Mouse (Mus musculus) ovary, postnatal 14 days (tissue): ENCODE results near the gene Gm49337.
A peak's percentile ranks its signal among the peaks of the same experiment; 100 is the strongest.

Experiments used
- DNase-seq: peaks from one replicate; pipeline ENCODE4 v3.0.0; 2022; ENCODE audit warnings: low spot score

The Gm49337 gene

GRCm38 (mm10) chr4:116162142-116162541 lies 11.0 kb upstream of the Gm49337 start:
- DNase-seq, result no peak

- DNase-seq, result no peak
Measured at GRCm38 (mm10) chr4:116164759-116165554, 8.2 kb upstream of the Gm49337 start.

GRCm38 (mm10) chr4:116165708-116166407 lies 7.3 kb upstream of the Gm49337 start:
- DNase-seq, result no peak

GRCm38 (mm10) chr4:116167404-116167803 lies 5.8 kb upstream of the Gm49337 start, which contains the start of gene Tspan1:
TSS of gene Tspan1 (minus strand) at chr4:116167601.
- no peak for DNase-seq

DNA sequence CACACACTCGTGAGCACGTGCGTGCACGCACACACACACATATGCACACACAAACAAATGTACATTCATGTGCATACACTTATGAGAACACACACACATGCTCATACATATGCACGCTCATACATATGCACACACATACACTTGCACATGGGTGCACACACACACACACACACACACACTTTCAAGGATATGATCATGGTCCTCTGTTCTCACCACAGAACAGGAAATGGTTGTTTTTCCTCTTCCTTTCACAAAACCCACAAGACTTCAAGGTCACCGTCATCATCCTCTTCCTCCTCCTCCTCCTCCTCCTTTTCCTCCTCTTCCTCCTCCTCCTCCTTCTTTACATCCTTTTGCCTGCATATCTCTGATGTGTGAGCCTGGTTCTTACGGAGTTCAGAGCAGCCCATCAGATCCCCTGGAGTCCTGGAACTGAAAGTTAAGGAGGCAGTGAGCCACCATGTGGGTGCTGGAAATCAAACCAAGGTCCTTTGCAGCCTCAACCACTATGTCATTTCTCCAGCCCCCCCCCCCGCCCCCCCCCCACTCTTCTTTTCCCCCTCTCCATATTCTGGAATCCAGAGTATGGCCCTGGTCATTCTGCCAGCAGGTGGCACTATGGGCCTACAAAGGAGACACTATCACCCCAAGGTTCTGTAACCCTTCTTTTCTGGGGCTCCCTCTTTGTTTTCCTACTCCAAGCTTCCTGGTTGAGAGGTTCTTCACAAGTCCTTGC lies 4.4 kb upstream of the Gm49337 start:
- DNase-seq, result peak; percentile 63

- DNase-seq, result no peak
Measured at GRCm38 (mm10) chr4:116169353-116169672, 3.9 kb upstream of the Gm49337 start.

DNA sequence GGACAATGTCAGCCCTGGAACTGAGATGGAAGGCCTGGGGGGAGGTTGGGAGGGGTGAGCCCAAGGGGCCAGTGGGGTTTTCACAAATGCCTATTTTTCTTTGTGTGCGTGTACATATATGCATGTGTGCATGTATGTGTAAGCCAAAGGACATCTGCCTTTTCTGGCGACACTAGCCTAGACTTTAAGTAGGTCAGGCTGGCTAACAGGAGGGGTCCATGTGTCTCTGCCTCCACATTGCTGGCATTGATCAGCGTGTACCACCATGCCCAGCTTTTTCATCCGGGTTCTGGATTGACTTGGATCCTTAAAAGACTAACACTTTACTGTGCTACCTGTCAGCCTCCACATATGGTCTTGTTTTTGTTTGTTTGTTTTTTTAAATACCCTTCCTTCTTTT lies 568 bp downstream of the Gm49337 start:
- no peak for DNase-seq

- DNase-seq, result no peak
Measured at GRCm38 (mm10) chr4:116174466-116175116, 1.4 kb downstream of the Gm49337 start.

DNA sequence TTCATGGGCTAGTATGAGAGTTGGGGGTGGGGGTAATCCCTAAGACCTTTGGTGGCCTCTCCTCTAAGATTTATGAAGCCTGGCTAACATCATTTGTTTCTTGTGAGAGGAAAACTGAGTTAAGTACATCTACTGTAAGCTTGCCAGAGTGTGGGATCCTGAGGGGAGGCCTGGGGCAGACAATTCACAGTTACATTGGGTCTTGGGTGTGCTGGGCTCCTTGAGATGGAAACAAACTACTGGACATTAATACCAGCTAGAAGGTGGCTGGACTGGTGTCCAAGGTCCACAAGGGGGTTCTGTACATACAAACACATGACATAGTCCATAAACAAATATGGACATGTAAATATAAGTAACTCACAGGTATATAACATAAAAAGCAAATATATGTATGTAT lies 2.0 kb downstream of the Gm49337 start:
- DNase-seq, result no peak

DNA sequence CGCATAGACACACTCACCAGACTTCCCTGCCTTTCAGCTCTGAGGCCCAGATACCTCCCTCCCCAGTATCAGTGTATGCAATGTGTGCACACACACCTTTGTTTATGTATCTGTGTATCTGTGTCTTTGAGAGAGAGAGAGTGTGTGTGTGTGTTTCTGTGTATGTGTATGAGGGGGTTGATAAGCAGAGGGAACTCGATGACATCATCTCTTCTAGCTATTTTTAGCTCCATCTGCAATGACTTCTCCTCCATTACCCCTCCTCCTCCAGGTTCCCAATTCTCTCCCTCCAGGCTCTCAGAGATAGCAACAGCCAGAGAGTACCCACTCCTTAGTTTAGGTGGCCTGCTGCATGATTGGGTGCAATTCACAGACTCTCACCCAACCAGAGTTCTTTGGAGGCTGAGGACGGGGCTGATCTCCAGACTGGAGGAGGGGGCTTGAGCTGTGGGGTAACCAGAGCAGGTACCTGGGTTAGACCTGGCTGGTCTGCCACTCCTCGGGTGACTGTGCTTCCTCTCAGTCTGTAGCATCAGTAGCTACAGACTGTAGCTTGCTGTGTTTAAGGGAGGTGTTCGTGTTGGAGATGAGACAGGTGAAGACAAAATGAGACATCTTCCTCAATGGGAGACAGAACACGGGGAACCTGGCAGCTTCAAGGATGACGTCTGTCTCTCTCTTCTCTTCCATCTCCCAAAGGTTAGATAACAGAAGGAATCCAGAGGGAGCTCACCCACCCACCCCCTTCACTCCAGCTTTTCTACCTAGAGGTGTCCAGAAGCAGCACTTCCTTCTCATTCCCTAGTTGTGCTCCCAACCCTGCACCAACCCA lies 2.7 kb downstream of the Gm49337 start:
- no peak for DNase-seq

DNA sequence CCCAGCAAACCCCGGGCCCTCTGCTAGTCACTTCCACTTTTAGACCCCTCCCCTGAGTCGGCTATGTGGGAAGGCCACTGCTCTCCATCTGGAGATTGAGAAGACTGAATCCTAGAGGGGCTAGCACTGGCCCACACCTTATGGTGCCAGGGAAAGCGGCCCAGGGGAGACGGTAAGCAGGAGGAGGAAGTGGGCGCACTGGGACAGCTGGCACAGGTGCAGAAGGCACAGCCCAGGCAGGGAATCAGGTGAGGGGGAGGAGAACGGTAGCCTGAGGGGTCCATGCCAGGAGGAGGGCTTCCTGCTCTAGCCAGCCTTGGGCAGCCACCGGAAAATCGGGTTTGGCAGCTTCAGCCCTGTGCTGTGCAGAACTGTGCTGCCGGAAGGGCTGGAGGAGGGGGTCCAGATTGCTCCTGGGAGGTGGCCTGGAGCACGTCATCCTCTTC lies 3.4 kb downstream of the Gm49337 start:
- DNase-seq, result peak; percentile 57

GRCm38 (mm10) chr4:116177140-116177539 lies 4.0 kb downstream of the Gm49337 start:
- DNase-seq, result no peak

DNA sequence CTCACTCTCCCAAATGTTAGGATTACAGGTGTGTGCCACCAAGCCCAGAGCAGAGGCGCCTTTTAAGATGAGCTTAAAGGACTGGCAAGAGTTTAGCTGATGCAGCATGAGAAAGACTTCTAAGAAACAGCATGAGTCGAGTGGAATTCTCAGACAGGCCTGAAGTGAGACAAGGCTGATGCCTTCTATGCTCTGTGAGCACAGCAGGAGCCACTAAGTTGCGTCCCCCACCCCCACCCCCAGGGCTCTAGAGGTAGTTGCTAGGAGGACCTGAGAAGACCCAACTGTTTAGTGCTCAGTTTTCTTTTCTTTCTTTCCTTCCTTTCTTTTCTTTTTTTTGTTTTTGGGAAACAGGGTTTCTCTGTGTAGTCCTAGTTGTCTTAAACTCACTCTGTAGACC lies 8.9 kb downstream of the Gm49337 start:
- DNase-seq, result no peak

DNA sequence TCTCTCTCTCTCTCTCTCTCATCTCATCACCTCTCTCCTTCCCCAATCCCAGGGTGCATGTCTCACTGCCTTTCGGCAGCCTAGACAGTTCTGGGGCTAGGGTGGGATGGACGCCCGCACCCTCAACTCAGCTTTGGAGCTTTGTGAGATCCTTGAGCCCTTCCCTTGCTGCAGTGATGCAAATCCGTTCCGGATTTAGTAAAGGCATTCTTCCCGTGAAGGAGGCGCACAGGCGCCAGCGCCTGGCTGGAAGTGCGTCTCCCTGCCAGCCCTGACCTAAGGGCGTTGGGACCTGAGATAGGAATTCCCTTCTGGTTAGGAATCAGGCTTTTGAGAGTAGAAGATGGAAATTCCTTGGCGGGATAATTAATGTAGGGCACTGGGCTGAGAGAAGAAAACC lies 9.6 kb downstream of the Gm49337 start:
- no peak for DNase-seq

DNA sequence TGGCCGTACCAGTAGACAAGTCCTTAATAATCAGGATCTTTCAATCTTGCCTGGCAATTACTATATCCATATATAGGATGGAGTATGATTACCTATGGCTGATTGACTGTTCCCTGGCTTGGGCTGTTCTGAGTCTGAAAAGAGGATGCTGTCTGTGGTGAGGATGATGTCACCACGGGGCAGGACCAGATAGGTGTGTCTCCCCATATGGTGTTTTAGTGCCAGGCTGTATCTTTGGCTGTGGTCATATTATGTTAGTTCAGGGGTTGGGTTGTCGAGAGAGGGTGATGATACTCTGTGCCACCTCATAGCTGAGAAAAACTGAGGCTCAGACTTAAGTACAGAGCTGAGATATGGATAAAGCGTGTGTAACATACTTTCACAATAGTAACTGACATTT lies 11.9 kb downstream of the Gm49337 start:
- no peak for DNase-seq

DNA sequence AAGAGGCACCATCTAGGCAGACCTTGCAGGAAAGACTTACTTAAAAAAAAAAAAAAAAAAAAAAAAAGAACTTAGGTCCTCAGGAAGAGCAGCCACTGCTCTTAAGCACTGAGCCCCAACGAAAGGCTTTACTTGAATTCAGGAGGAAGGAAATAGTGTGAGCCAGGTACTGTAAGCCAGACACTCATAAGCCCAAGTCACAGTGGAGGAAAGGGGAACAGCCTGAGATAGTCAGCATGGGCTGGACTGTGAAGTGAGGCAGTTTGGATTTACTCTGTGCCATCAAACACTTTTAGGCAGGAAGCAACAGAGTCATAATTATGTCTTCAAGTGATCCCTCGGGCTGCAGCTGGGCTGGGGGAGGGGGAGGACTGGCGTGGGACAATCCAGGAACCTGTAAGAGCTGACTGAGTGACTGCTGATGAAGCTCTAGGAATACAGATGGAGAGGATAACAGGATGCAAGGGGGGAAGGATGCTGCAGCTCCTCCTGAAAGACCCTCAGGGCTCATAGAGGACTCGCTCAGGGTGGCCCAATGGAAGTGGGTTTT lies 19.2 kb downstream of the Gm49337 start:
- DNase-seq, result no peak

DNA sequence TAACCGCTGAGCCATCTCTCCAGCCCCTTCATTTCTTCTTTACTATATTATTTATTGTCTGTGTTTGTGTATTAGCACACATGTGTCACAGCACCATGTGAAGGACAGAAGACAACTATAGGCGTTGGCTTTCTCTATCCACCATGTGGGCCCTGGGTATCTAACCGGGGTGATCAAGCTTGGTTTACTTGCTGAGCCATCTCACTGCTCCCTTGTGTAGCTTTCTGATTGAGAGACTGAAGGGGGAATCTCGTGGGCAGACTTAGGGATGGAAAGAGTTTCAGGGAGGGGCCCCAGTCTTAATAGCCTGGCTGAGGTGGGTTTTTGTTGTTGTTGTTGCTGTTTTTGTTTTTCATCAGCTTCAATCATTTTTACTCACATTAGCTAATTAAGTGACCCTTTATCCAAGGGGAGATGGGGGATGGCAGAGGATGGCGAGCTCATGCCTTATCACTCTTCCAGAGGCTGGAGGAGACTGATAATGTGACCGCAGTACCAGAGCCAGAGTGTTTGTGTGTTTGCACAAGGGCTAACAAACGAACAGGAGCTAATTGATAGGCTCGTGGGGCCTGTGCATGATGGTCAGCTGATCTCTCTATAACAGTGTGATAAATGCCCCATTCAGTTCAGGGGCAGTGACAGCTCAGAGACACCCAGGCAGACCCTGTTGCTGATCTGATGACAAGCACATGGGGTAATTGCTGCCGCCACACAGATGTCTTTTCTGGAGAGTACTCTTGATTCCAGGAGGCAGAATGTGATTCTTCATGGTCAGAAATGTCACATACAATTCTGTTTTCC lies 20.6 kb downstream of the Gm49337 start:
- DNase-seq, result no peak

GRCm38 (mm10) chr4:116198422-116198821 lies 25.2 kb downstream of the Gm49337 start:
- no peak for DNase-seq

DNA sequence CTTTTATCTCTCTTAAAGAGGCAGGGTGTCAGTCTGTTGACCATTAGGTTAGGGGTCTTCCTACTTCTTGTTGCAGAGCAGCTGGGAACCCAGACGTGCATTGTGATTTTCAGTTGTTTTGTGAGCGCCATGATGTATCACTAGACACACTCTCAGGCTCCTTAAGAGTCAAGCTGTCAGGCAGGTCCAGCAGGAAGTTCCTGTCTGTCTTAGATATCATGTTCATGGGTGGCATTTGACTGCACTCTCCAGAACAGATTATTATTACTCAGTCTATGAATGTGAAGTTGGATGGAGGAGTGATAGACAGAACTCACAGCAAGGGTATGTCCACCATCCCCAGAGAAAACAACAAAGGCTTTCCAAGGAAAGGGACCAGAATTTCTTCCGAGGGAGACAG lies 31.2 kb downstream of the Gm49337 start:
- DNase-seq, result no peak

DNA sequence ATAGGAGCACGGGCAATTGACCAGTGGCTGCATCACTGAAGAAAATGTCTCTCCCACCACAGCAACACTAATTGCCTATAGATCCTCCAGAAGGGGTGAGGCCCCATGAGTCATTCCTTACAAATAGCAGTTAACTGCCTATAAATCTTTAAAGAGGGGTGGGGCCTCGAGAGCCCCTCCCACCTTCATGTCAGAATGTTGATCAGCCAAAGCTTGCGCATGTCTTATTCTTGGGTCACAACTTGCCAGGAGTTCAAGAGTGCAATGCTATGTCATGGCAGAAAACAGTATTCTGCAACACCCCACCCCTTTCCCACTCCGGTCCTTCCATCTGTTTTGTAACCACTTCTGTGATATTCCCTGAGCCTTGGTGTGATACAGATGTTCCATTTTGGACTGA lies 33.3 kb downstream of the Gm49337 start:
- no peak for DNase-seq
